Mouse (Mus musculus) cerebellum, adult 2 months (tissue): ENCODE measurements around the gene Lix1. TPM values are rescaled to one million over a fixed set of nuclear protein-coding genes. Genes with fewer than 3 reads are reported as not detected.
A peak's percentile ranks its signal among the peaks of the same experiment; 100 is the strongest.

Experiments used
- DNase-seq, 2 experiments: peaks; one replicate each; pipeline ENCODE4 v3.0.0; 2021
- H3K27ac ChIP-seq: fragments of 200-500 bp; 2 replicates; pipeline ENCODE4 v1.5.1; 2012; ENCODE audit warnings: low read length, control low read depth, inconsistent platforms; ENCODE audit not compliant: insufficient read depth
- H3K27me3 ChIP-seq: fragments of 200-500 bp; 2 replicates; pipeline ENCODE4 v1.6.1; 2012; ENCODE audit warnings: inconsistent platforms, mild to moderate bottlenecking, low read length, moderate library complexity; ENCODE audit not compliant: control insufficient read depth, insufficient read depth
- H3K4me1 ChIP-seq: fragments of 200-500 bp; 2 replicates; pipeline ENCODE4 v1.6.1; 2011; ENCODE audit warnings: low read length; ENCODE audit not compliant: control insufficient read depth, insufficient read depth
- H3K4me3 ChIP-seq: fragments of 200-500 bp; replicated peaks from 2 replicates; pipeline ENCODE3; 2011; ENCODE audit warnings: mild to moderate bottlenecking, low read depth, low read length, control low read depth; ENCODE audit not compliant: insufficient read depth
- CTCF ChIP-seq: fragments of 200-500 bp; IDR thresholded peaks from 2 replicates; pipeline ENCODE4 v1.5.1; 2011; ENCODE audit warnings: low read depth, mild to moderate bottlenecking, control low read depth, low read length, moderate library complexity, borderline replicate concordance; ENCODE audit not compliant: insufficient read depth
- POLR2A ChIP-seq: fragments of 200-500 bp; IDR thresholded peaks from 2 replicates; pipeline ENCODE4 v1.6.1; 2011; ENCODE audit warnings: low read length, control low read depth, borderline replicate concordance; ENCODE audit not compliant: insufficient read depth
- WGBS: fragments of 180-500 bp; shearing (Covaris S2); methylation state at CpG from one replicate; pipeline ENCODE4 v1.1.7; 2018; 5-methylcytosine and 5-hydroxymethylcytosine counted together
- polyA plus RNA-seq: library from polyadenylated mRNA; depleted of rRNA; stranded (reverse); fragments of >200 nt; gene quantifications from 2 replicates; pipeline ENCODE4 v1.2.3, GENCODE M21; 2012

Gene Lix1
- polyA plus RNA-seq, 1 experiment: 9.6 TPM

DNA sequence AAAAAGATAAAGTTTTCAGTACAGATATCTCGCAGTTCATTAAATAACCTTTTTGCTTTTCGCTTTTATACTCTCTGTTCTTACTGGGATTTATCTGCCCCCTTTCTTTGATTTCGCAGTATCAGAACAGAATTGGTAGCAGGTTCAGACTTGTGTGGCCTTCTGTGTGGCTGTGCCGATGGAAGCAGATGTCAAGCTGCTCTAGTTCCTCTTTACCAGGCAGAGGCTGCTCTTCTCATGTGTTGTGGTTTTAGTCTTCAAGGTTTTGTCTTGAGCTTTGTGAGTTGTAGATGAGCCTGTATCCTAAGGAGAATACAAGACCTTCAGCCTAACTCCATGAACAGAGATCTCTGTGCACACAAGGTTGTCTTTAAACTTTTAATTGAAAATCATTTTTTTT, 10.6 kb upstream of the Lix1 start:
- WGBS: 92% methylated on average over 4 of the region's 4 CpGs
- no peak overlapping the region for H3K4me3 ChIP-seq
- TF ChIP-seq CTCF (no peak), POLR2A (no peak)
- H3K27ac ChIP-seq: no peak overlapping the region
- no peaks in the 10 kb centered on the region for H3K4me1 ChIP-seq
- H3K27me3 ChIP-seq: no peaks in the 10 kb centered on the region
- no peak for DNase-seq

DNA sequence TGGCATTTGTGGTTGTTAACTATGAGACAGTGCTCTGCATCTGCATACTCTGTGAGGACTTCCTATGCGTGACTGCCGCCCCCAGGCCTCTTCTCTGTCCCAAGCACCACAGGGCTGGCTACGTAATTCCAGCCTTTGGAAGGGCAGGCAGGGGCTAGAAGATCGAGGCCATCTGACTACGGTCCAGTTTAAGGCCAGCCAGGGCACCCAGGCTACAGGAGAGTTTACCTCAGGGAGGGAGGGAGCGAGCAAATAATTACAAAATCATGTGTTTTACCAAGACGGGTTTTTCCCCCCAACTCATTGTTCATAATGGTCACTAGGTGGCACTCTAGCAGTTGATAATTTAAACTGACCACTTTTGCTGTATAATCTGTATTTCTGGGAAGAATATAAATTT, 9.6 kb upstream of the Lix1 start:
- no peak for TF ChIP-seq POLR2A
- TF ChIP-seq CTCF: peak; percentile 14; the same call in 1 of the 2 replicates
- H3K27me3 ChIP-seq: no peaks in the 10 kb centered on the region
- 35% methylated on average over 7 of the region's 7 CpGs for WGBS
- no peak overlapping the region for H3K27ac ChIP-seq
- peak; percentile 17 to 22 for DNase-seq
- H3K4me3 ChIP-seq: no peak overlapping the region
- no peaks in the 10 kb centered on the region for H3K4me1 ChIP-seq

DNA sequence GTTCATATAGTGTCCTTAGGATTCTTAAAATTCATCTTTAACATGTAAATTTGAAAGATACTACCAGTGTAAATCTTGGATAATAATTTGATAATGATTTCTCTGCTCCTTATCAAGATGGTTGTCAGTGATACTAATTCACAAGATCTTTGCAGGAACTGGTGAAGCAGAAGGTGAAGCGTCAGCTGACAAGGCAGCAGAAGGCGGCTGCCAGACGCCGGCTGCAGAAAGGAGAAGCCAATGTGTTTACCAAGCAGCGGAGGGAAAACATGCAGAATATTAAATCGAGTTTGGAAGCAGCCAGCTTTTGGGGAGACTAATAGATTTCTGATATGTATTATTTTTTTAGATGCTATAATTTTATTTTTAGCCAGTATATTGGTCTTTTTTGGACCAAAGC, 9.2 kb upstream of the Lix1 start:
- H3K27ac ChIP-seq: no peak overlapping the region
- no peak for DNase-seq
- 26% methylated on average over 6 of the region's 6 CpGs for WGBS

DNA sequence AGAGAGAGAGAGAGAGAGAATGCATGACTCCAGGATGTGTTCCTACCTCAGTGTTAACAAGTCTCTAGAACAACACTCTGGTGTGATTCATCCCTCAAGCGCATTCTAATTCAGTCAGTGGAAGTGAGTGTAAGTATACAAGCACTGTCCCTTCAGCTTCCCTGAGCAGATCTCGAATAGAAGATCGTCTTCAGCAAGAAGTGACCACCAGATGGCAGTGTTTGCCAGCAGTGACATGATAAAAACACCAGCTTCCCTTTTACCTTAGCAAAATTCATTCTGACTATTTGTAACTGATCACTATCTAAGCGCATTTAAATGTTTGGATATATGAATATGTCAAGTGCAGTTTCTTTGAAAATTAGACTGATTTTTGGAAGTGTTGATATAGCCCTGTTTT, 8.1 kb upstream of the Lix1 start:
- no peaks in the 10 kb centered on the region for H3K4me1 ChIP-seq
- H3K27me3 ChIP-seq: no peaks in the 10 kb centered on the region
- TF ChIP-seq POLR2A: no peak
- peak; percentile 66 for TF ChIP-seq CTCF
- H3K4me3 ChIP-seq: no peak overlapping the region
- WGBS: 15% methylated on average over 4 of the region's 4 CpGs
- no peak overlapping the region for H3K27ac ChIP-seq
- peak; percentile 71 to 77 for DNase-seq

More for the DNA sequence above, 9.2 kb upstream of the Lix1 start:
- Histone ChIP-seq H3K4me3 (no peak overlapping the region), H3K4me1 (no peaks in the 10 kb centered on the region), H3K27me3 (no peaks in the 10 kb centered on the region)
- TF ChIP-seq POLR2A (no peak), CTCF (no peak)

DNA sequence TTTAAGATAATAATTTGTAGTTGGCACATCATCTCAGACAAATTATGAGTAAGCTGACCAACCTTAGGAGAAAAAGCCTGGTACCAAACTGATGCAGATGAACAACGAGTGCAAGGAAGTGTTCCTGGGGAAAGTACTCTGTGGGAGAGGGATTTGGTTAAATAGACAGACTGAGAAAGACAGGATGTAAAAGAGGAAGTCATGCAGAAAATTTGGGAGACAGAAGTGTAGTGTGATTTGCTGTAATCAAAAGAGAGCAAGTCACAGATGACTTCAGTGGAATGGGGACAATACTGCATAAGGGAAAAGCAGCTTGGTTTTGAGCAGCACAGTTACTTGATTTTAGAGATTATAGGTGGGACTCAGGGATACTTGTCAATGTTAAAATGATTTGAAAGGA, 5.6 kb upstream of the Lix1 start:
- DNase-seq: no peak
- no peak overlapping the region for H3K27ac ChIP-seq
- no peak overlapping the region for H3K4me3 ChIP-seq
- H3K4me1 ChIP-seq: no peaks in the 10 kb centered on the region
- H3K27me3 ChIP-seq: no peaks in the 10 kb centered on the region
- WGBS: 3% methylated on average over 1 of the region's 1 CpGs
- TF ChIP-seq POLR2A (no peak), CTCF (no peak)

DNA sequence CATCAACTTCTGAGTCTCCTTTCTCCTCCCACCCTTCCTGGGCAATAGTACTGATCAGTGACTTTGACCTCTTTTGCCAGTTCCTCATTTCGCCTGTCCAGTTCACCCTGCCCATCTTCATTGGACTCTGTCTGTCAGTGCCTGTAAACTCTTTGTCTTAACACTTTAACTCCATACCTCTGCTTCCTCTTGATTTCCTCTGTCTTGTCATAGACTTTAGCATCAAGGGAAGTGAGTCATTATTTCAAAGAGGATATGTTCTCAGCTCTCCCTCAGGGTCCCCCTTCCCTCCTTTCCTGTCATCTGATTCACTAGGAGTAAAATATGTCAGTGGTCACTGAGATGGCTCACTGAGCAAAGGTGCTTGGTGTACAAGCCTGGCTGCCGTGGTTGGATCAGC, 3.8 kb upstream of the Lix1 start:
- H3K4me3 ChIP-seq: no peak overlapping the region
- H3K27ac ChIP-seq: no peak overlapping the region
- no peak for DNase-seq
- no peaks in the 10 kb centered on the region for H3K27me3 ChIP-seq
- no peak for TF ChIP-seq POLR2A
- TF ChIP-seq CTCF: no peak
- WGBS: 69% methylated on average over 2 of the region's 2 CpGs
- no peaks in the 10 kb centered on the region for H3K4me1 ChIP-seq

DNA sequence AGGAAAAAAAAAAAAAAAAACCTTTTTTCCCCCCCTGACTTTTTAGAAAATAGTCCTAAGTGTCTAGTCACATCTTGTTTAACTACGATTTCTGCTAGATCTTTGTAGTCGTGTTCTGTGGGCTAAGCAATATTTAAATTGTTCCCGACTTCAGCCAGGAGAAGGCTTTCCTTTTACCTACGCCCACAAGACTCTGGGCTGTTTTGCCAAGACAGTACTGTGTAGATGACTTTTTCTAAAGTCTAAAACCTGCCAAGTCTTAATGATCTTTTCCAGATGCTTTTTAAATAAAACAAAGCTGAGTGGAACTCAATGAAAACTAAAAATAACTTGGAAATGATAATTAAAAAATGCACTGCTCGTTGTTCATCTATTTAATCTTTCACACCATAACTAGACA, 566 bp downstream of the Lix1 start:
- 30% methylated on average over 5 of the region's 5 CpGs for WGBS
- no peaks in the 10 kb centered on the region for H3K27me3 ChIP-seq
- no peak overlapping the region for H3K4me3 ChIP-seq
- TF ChIP-seq CTCF: no peak
- H3K27ac ChIP-seq: no peak overlapping the region
- DNase-seq: no peak
- H3K4me1 ChIP-seq: no peaks in the 10 kb centered on the region

DNA sequence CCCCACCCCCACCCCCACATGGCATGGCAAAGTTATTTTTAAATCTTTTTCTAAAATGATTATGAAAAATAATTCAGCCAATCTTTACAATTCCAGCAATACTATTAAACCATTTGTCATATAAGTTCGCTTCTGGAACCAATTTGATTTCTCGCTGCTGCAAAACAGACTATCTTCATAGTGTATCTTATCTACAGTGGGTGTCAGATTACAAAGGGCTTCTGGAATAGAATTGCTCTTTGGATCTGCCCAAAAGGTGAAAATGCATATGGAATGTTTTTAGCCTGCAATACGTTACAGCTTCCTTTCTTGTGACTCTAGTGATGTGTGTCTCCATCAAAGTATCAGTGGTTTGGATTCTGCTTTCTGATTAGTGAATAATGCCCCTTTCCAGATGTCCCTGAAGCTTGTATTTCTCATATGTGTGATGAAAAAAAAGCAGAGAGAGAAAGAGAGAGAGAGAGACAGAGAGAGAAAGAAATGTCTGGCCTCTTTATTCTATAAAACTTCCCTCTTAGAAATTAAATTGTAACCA, 1.2 kb downstream of the Lix1 start:
- WGBS: 68% methylated on average over 3 of the region's 3 CpGs
- H3K27ac ChIP-seq: no peak overlapping the region
- TF ChIP-seq POLR2A (no peak), CTCF (no peak)
- no peak overlapping the region for H3K4me3 ChIP-seq
- H3K4me1 ChIP-seq: no peaks in the 10 kb centered on the region
- no peak for DNase-seq
- H3K27me3 ChIP-seq: no peaks in the 10 kb centered on the region
